In the genomic region with DNA sequence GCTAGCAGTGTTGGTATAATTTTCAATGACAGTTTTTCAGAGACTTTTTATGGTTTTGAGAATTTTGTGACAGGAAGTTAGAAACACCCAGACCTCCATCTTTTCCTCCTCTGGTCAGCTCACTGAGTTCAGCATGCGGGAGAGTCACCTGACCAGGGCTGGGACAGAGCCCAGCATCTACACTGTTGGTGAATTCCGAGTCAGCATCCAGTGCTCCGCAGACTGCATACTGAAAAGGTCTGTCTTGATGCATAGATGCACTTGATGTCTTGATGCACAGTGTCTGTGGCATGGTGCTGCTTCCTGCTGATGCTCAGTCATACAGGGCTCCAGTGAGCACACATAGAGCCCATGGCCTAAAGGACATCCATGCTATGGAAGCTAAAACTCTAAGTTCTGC, we compare ENCODE assay signal across 14 mouse cellular contexts. TPM values are rescaled to one million over a fixed set of nuclear protein-coding genes. Genes with fewer than 3 reads are reported as not detected.
"Had no signal": no experiment of that assay in that cellular context is flagged by ENCODE, and none has a peak within 500 bp of the region (broad histone marks: within the 10 kb centered on the region; RNA-seq: fewer than 3 reads in every experiment).

No protein-coding gene starts in this region.

- H3K36me3 ChIP-seq: kidney, embryonic 15.5 days; liver, embryonic 13.5 days; midbrain, embryonic 10.5 days had no signal

- H3K27ac ChIP-seq: kidney, embryonic 15.5 days; left cerebral cortex, adult 2 months; liver, embryonic 13.5 days; midbrain, embryonic 10.5 days had no signal

- DNase-seq: kidney, adult 8-10 months; kidney, postnatal 10 days; kidney, postnatal 36 days; layer of hippocampus, postnatal 36 days; liver, embryonic 13.5 days; lung, adult 2 months; lung, postnatal 14 days; lung, postnatal 4 days; thymus, adult 18-20 months; thymus, postnatal 36 days had no signal

- H3K9me3 ChIP-seq: kidney, embryonic 15.5 days; liver, embryonic 13.5 days; midbrain, embryonic 10.5 days had no signal

- H3K4me2 ChIP-seq: kidney, embryonic 15.5 days; liver, embryonic 13.5 days had no signal

- H3K4me3 ChIP-seq: kidney, embryonic 15.5 days; left cerebral cortex, adult 2 months; liver, embryonic 13.5 days; midbrain, embryonic 10.5 days had no signal

- ATAC-seq: midbrain, embryonic 16.5 days had no signal

- H3K27me3 ChIP-seq: kidney, embryonic 15.5 days; liver, embryonic 13.5 days had no signal

- H3K4me1 ChIP-seq: liver, embryonic 13.5 days; midbrain, embryonic 10.5 days had no signal

- H3K9ac ChIP-seq: kidney, embryonic 15.5 days; liver, embryonic 13.5 days had no signal

RNA-seq across cellular contexts. Expression of gene Rassf6, which starts 12.4 kb away (rescaled TPM):
- polyA plus RNA-seq: midbrain, embryonic 10.5 days had no signal
